Mouse (Mus musculus): ENCODE data around the gene Rtca. TPM values are rescaled to one million over a fixed set of nuclear protein-coding genes. Genes with fewer than 3 reads are reported as not detected.

Gene Rtca
- total RNA-seq, 2 experiments from 2014 or later: 45.9 to 60.1 TPM

DNA sequence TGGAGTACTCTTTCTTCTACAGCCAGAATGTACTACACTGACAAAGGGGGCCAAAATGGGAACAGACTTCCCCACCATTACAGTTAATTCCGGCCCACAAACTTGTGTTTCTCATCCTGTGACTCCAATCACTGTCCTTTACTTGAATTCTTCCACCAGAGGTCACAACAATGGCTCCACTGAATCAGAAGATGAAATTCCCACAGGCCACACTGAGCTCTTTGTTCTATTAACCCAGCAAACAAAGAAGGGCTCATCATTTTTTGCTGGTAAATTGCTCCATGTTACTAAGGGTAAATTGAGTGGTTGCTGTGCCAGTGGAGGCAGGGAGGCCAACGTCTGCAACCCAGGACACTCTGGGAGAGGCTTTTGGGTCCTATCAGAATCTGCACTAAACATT is 27.9 kb downstream of the Rtca start:
- ATAC-seq (replicated peaks; ENCODE audit: low FRiP score, low TSS enrichment, poor library complexity, severe bottlenecking): no peak

DNA sequence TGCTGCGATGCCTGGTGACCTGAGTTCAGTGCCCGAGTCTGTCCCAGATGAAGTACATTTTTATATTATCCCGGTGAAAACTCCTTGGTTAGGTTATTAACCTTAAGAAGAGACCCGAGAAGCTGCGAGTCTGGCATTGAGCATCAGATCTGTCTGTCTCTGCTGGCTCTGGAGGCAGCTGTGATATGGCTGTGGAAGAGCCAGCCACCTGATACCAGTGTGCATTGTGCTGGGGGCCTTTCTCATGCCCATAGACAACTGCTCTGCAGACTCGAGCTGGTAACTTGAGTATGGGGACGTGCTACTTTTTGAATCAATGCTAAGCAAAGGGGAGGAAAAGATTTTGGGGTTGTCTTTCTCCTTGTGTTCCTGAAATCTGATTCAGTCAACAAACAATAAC is 30.7 kb downstream of the Rtca start:
- no peak for ATAC-seq (replicated peaks; ENCODE audit: low FRiP score, low TSS enrichment, poor library complexity, severe bottlenecking)

- ATAC-seq (replicated peaks; ENCODE audit: low FRiP score, low TSS enrichment, poor library complexity, severe bottlenecking): no peak
Observed at GRCm38 (mm10) chr3:116476686-116477298, 31.2 kb downstream of the Rtca start.

- no peak for ATAC-seq (replicated peaks; ENCODE audit: low FRiP score, low TSS enrichment, poor library complexity, severe bottlenecking)
Observed at GRCm38 (mm10) chr3:116474602-116475001, 33.4 kb downstream of the Rtca start.

GRCm38 (mm10) chr3:116465709-116466108 is 42.3 kb downstream of the Rtca start:
- no peak for ATAC-seq (replicated peaks; ENCODE audit: low FRiP score, low TSS enrichment, poor library complexity, severe bottlenecking)

- ATAC-seq (replicated peaks; ENCODE audit: low FRiP score, low TSS enrichment, poor library complexity, severe bottlenecking): no peak
Observed at GRCm38 (mm10) chr3:116464318-116464717, 43.7 kb downstream of the Rtca start.

GRCm38 (mm10) chr3:116461053-116461452 is 47.0 kb downstream of the Rtca start:
- ATAC-seq (replicated peaks; ENCODE audit: low FRiP score, low TSS enrichment, poor library complexity, severe bottlenecking): no peak

DNA sequence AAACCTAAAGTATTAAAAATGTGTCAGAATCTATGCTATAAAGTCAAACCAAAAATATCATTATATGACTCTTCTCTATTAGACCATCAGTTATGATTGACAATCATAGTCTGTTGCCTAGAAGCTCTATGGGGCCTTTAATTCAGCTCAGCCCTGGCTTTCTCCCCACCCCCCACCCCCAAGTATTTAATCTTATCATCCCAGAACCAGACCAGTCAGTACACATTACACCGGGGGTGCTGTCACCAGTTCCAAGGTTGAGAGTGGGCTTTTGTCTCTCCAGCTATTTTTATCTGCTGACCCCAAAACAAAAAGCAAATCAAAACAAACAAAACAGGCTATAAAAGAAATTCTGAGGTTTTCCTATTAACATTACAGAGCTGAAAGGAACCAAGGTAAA is 53.5 kb downstream of the Rtca start:
- no peak for ATAC-seq (replicated peaks; ENCODE audit: low FRiP score, low TSS enrichment, poor library complexity, severe bottlenecking)

- ATAC-seq (replicated peaks; ENCODE audit: low FRiP score, low TSS enrichment, poor library complexity, severe bottlenecking): no peak
Observed at GRCm38 (mm10) chr3:116450741-116451140, 57.3 kb downstream of the Rtca start.

- ATAC-seq (replicated peaks; ENCODE audit: low FRiP score, low TSS enrichment, poor library complexity, severe bottlenecking): no peak
Observed at GRCm38 (mm10) chr3:116444327-116444726, 63.7 kb downstream of the Rtca start.

GRCm38 (mm10) chr3:116442788-116443187 is 65.2 kb downstream of the Rtca start:
- no peak for ATAC-seq (replicated peaks; ENCODE audit: low FRiP score, low TSS enrichment, poor library complexity, severe bottlenecking)

- no peak for ATAC-seq (replicated peaks; ENCODE audit: low FRiP score, low TSS enrichment, poor library complexity, severe bottlenecking)
Observed at GRCm38 (mm10) chr3:116441518-116442205, 66.3 kb downstream of the Rtca start.

DNA sequence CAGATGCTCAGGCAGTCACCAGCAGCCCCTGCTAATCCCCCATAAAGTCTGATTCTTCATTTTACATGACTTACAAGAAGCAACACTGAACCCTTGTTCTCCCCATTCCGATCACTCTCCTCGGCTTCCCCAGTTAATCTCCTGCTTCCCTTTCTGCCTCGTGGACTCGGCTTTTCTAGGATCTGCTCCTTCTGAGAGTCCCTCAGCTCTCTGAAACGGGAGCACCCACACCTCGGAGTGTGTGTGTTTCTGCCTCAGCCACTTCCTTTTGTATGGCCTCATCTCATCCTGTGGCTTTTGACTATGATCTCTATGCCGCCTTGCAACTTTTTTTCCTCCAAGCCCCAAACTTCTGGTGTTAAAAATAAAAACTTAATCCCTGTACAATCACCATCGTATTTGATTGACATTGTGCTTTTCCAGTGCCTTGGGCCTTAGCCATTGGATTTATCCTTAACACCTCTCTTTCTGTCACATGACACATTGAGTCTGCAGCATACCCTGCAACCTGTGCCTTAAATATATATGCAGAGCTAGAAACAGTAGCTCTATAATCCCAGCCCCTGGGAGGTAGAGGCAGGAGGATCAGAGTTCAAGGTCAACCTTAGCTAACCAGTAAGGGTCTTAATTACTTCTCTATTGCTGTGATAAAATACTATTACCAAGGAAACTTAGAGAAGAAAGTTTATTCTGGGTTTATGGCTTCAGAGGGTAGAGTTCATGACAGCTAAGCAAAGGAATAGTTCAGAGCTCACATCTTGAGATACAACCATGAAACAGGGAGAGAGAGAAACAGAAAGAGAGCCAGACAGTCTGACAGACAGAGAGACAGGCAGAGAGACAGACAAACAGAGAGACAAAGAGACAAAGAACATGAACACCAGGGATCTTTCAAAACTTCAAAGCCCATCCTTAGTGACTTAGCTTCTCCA is 67.7 kb downstream of the Rtca start:
- ATAC-seq (replicated peaks; ENCODE audit: low FRiP score, low TSS enrichment, poor library complexity, severe bottlenecking): no peak

Other genes with a start within 250 kb of the Rtca start
- 11.8 and 20.9 TPM in 2 replicates for gene Cdc14a, start 84.2 kb downstream of the Rtca start, total RNA-seq (2014; fragmentation: Nextera tagmentation)
- 18.7 and 30.9 TPM in 2 replicates for gene Cdc14a, start 84.2 kb downstream of the Rtca start, total RNA-seq (2017)
- gene Dbt, start 4.9 kb upstream of the Rtca start, total RNA-seq (2014; fragmentation: Nextera tagmentation): 3.8 and 6.4 TPM in 2 replicates
- 10.5 and 15.7 TPM in 2 replicates for gene Dbt, start 4.9 kb upstream of the Rtca start, total RNA-seq (2017)
- 0.37 TPM in 1 of 2 replicates, not detected in the other for gene Lrrc39, start 54.8 kb upstream of the Rtca start, total RNA-seq (2014; fragmentation: Nextera tagmentation)
- 0.23 and 0.61 TPM in 2 replicates for gene Lrrc39, start 54.8 kb upstream of the Rtca start, total RNA-seq (2017)
- gene Sass6, start 86.8 kb upstream of the Rtca start, total RNA-seq (2014; fragmentation: Nextera tagmentation): 20.1 and 23.1 TPM in 2 replicates
- 38.0 and 65.1 TPM in 2 replicates for gene Sass6, start 86.8 kb upstream of the Rtca start, total RNA-seq (2017)
- 39.6 and 46.7 TPM in 2 replicates for gene Trmt13, start 106.4 kb upstream of the Rtca start, total RNA-seq (2014; fragmentation: Nextera tagmentation)
- gene Trmt13, start 106.4 kb upstream of the Rtca start, total RNA-seq (2017): 26.6 and 34.2 TPM in 2 replicates
- gene Mfsd14a, start 154.5 kb upstream of the Rtca start, total RNA-seq (2014; fragmentation: Nextera tagmentation): 50.7 and 53.6 TPM in 2 replicates
- 83.2 and 95.4 TPM in 2 replicates for gene Mfsd14a, start 154.5 kb upstream of the Rtca start, total RNA-seq (2017)
- gene Gm43191, start 173.1 kb upstream of the Rtca start, total RNA-seq (2014; fragmentation: Nextera tagmentation): not detected in 2 replicates
- gene Gm43191, start 173.1 kb upstream of the Rtca start, total RNA-seq (2017): not detected in 2 replicates
- 25.2 and 29.4 TPM in 2 replicates for gene Slc35a3, start 204.6 kb upstream of the Rtca start, total RNA-seq (2014; fragmentation: Nextera tagmentation)
- 42.7 and 67.3 TPM in 2 replicates for gene Slc35a3, start 204.6 kb upstream of the Rtca start, total RNA-seq (2017)

All from megakaryocyte-erythroid progenitor cell, adult 5-6 weeks (primary cell).